In the genomic region with DNA sequence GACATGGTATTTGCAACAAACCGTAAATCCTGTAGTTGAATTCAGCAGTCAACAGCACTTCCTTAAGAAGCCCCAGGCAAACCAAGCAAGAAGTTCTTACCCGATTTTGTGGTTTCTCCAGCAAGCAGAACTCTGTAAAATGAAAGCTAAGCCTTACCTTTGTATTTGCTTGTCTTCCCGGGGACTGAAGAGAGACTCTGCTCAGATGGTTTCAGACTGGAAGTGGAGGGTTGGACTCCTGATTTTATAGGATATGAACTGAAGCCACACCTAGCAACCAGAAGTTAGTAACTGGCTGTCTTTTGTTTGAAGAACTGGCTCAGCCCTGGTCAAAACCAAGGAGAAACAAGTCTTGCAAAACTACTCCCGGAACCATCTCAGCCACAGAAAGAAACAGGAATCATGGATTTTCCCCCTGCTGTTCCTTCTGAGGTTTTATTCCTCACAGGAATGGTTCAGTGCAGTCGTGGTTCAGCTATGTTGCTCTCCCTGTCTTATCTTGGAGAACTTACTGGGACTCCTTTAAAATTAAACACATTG, we compare ENCODE assay signal across 8 mouse cellular contexts. TPM values are rescaled to one million over a fixed set of nuclear protein-coding genes. Genes with fewer than 3 reads are reported as not detected.
DNase-seq lines count a peak whose midpoint lies in the region; ATAC-seq lines count a peak whose summit lies in the region.

A gene (minus strand): TSS at position 490 of the 540 bp plus-strand sequence.

- peak within 1 kb of the TSS; percentile 22 for H3K4me3 ChIP-seq in kidney, embryonic 16.5 days (ENCODE audit: low read length)

- H3K4me2 ChIP-seq in kidney, embryonic 16.5 days (replicated peaks; ENCODE audit: low read depth, low read length), result peak within 1 kb of the TSS; percentile 42

- no peaks in the 10 kb centered on the region for H3K36me3 ChIP-seq in kidney, embryonic 16.5 days (ENCODE audit: insufficient read depth, low read length)

- ATAC-seq in kidney, embryonic 16.5 days (ENCODE audit: low FRiP score, low TSS enrichment), result no peak
- ATAC-seq in megakaryocyte-erythroid progenitor cell, adult 5-6 weeks (replicated peaks; ENCODE audit: low FRiP score, low TSS enrichment, poor library complexity, severe bottlenecking), result peak; percentile 65

- H3K27ac ChIP-seq in kidney, embryonic 16.5 days (ENCODE audit: low read length), result peak within 1 kb of the TSS; percentile 44

- 54% methylated on average over 5 of the region's 5 CpGs for WGBS in kidney, embryonic 16.5 days

- no peaks in the 10 kb centered on the region for H3K9me3 ChIP-seq in kidney, embryonic 16.5 days (ENCODE audit: low read length)

- 0 out of 2 replicates have a peak, but pooled peaks cover 3% of the 10 kb centered on the region for H3K4me1 ChIP-seq in kidney, embryonic 16.5 days (ENCODE audit: insufficient read depth, low read length)

- DNase-seq in urinary bladder, adult 18-20 months (ENCODE audit: low spot score in 2 of 2), result peak; percentile 18 to 45
- DNase-seq in urinary bladder, postnatal 10 days (ENCODE audit: low spot score), result no peak
- DNase-seq in gastrocnemius, postnatal 25 days, result peak; percentile 8
- no peak for DNase-seq in layer of hippocampus, adult 18-20 months (ENCODE audit: low spot score in 2 of 2)
- DNase-seq in layer of hippocampus, postnatal 14 days (ENCODE audit: low spot score in 2 of 2), result no peak
- DNase-seq in layer of hippocampus, postnatal 25 days (ENCODE audit: extremely low spot score in 1 of 2, low spot score in 1 of 2), result no peak

- H3K9ac ChIP-seq in kidney, embryonic 16.5 days (replicated peaks; ENCODE audit: low read length), result 0 out of 2 replicates have a peak within 1 kb of the TSS, but pooled peaks have one; percentile 25

- no peaks in the 10 kb centered on the region for H3K27me3 ChIP-seq in kidney, embryonic 16.5 days (ENCODE audit: insufficient read depth, low read length)

RNA-seq across cellular contexts. Expression of the gene that starts here (rescaled TPM):
- 10 to 100 TPM; 16.2 to 31.0 TPM for total RNA-seq in gastrocnemius, postnatal 25 days (2021)
- 37.8 and 46.2 TPM in 2 replicates for polyA plus RNA-seq in kidney, embryonic 16.5 days (2015; fragmentation: Nextera tagmentation; extraction: Ambion mirVana)
- total RNA-seq in megakaryocyte-erythroid progenitor cell, adult 5-6 weeks (2014; fragmentation: Nextera tagmentation), result 8.8 and 23.1 TPM in 2 replicates
- 30.3 and 47.8 TPM in 2 replicates for total RNA-seq in megakaryocyte-erythroid progenitor cell, adult 5-6 weeks (2017)
- 1 to 10 TPM; 1.4 to 2.5 TPM for total RNA-seq in layer of hippocampus, adult 18-20 months (2021)
- total RNA-seq in layer of hippocampus, postnatal 14 days (2021), result 1 to 10 TPM in 1 of 2 experiments, under 1 TPM in 1; 0.79 to 1.2 TPM
- 1 to 10 TPM in 1 of 2 experiments, under 1 TPM in 1; 0.64 to 1.1 TPM for total RNA-seq in layer of hippocampus, postnatal 25 days (2021)

Comparison
In these comparisons a context has a peak if more than half of its experiments do, and no peak if none do; other contexts are left out.
1. DNase-seq: peak in urinary bladder, adult 18-20 months (2 of 2) and gastrocnemius, postnatal 25 days (single experiment); none in urinary bladder, postnatal 10 days (single experiment), layer of hippocampus, adult 18-20 months (0 of 2), layer of hippocampus, postnatal 14 days (0 of 2) and layer of hippocampus, postnatal 25 days (0 of 2).